Mouse (Mus musculus) ES-Bruce4 (cell line): Measurements from ENCODE around the gene Herpud1.

Source experiments
- CTCF ChIP-seq: IDR thresholded peaks from one replicate; pipeline ENCODE4 v1.8.1; 2011; ENCODE audit warnings: low read depth, low read length
- EP300 ChIP-seq: IDR thresholded peaks from 2 replicates; pipeline ENCODE4 v1.6.1; 2011; ENCODE audit warnings: low read depth, low read length; ENCODE audit not compliant: insufficient read depth

- TF ChIP-seq CTCF: no peak
- no peak for TF ChIP-seq EP300
Measured at GRCm38 (mm10) chr8:94408443-94409080, 22.3 kb downstream of the Herpud1 start.
